Mouse (Mus musculus) left cerebral cortex, adult 11 months (tissue): Measurements from ENCODE around the gene 1700056E22Rik.

Experiments
- DNase-seq: peaks from one replicate; pipeline ENCODE4 v3.0.0; 2022; ENCODE audit warnings: low spot score

1700056E22Rik gene

GRCm38 (mm10) chr1:184019042-184019721, 14.9 kb downstream of the 1700056E22Rik start:
- DNase-seq: no peak

DNA sequence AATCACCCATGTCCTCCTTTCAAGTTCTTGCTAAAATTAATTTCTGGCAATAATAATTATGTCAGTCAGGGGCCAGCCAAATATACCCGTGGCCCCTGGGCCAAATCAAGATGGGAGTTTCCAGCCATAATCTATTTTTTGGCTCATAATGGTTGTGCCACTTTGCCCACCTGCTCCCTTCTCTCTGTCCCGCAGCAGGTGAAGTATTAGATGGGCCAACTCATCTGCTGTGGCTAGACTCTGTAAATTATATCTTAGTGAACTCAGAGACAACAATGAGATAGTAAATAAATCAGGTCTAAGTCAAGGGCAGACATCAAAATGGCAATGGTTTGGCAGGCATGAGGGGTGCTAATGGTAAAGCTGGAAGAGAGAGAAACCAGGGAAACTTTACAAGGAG, 16.5 kb downstream of the 1700056E22Rik start:
- no peak for DNase-seq

GRCm38 (mm10) chr1:184015995-184016730, 17.9 kb downstream of the 1700056E22Rik start:
- no peak for DNase-seq

DNA sequence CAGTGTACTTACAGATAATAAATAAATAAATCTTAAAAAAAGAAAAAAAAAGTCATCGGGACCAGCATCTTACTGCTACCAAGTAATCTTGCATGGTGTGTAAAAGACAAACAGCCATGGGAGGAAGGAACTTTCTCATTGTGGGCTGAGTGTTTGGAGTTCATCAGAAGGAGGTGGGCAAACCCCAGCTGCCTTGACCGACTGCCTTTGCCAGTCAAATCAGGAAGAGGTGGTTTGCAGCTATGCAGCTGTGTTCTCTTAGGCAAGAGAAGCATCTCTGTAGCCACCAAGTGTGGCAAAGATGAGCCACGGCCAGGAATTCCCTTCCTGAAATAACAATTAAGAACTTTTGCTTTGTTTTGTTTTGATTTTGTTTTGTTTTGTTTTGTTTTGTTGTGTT, 20.0 kb downstream of the 1700056E22Rik start:
- DNase-seq: no peak

DNA sequence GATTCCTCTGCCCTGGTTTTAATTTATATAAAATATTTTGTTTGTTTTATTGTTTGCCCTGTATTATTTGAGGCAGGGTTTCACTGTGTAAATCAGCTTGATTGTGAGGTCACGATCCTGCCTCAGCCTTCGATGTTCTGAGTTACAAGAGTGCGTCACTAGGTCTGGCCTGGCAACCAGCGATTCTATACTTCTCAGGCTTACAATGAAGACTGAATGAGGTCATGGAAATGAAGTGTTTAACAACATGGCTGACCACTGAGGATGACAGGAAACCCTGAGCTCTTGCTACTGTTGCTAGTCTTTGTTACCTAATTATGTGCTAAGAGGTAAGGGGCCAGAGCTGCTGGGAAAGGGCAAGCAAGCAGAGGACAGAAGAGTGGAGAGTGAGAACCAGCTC, 21.0 kb downstream of the 1700056E22Rik start, which contains the start of gene Dusp10:
Gene Dusp10, plus strand, starts transcription at position 197 of the 400 bp plus-strand sequence.
- DNase-seq: no peak

- no peak for DNase-seq
Observed at GRCm38 (mm10) chr1:184011311-184011710, 22.8 kb downstream of the 1700056E22Rik start.

- no peak for DNase-seq
Observed at GRCm38 (mm10) chr1:184006086-184006485, 28.0 kb downstream of the 1700056E22Rik start.

DNA sequence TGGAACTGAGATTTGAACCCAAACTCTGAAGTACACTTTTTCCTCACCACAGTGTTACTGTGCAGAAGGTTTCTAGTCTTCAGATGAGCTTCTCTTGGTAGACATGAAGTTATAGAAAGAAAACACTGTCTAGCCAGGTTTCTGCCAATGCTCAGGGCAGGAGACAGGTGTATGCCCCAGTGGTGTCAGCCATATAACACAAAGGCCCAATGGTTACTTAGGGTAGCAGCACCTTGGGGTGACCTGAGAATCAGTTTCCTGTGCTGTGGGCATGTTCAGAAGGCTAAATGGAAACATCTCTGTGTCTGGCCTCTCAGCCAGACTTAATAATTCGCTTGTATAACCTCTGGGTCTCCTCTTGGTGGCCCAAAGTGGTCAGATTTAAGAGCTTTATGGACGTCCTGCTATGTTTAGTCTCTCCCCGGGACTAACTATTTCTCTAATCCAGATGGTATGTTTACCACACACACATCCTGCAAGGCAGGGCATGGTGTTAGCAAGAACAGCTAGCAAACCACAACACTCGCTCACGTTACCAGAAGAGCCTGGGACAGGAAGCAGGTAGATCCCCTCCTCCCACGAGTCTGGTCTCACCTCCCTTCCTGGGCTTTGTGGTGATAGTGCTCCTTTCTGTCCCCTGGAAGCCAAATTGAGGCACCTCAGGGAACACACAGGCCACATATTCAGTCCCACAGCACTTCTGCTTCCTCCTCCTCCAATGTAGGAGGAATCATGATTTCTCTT, 28.6 kb downstream of the 1700056E22Rik start:
- no peak for DNase-seq

- no peak for DNase-seq
Observed at GRCm38 (mm10) chr1:184004311-184004710, 29.8 kb downstream of the 1700056E22Rik start.

GRCm38 (mm10) chr1:184002470-184002869, 31.6 kb downstream of the 1700056E22Rik start:
- DNase-seq: peak; percentile 14

- no peak for DNase-seq
Observed at GRCm38 (mm10) chr1:183997207-183997606, 36.9 kb downstream of the 1700056E22Rik start.

DNA sequence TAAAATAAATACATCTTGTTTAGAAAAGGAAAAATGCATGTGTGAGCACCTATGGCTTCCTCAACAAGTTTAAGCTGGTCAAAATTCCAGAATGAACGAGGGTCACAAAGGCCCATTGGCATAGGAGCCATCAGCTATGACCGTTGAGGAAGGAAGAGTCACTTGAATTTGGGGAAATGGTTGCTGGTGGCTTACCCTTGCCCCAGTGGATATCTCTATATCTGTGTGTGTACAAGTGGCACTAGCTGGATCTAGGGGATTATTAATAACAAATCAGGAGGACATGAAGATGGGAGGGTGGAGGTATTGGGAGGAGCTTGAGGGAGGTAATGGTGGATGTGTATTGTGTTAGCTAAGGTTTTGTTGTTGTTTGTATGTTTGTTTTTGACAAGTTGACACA, 42.2 kb downstream of the 1700056E22Rik start:
- DNase-seq: no peak

- no peak for DNase-seq
Observed at GRCm38 (mm10) chr1:183987711-183988245, 46.3 kb downstream of the 1700056E22Rik start.
